Mouse (Mus musculus) urinary bladder, postnatal 36 days (tissue): Measurements from ENCODE around the gene Osbpl10.
"Not testable (repeated sequence)": the region's sequence is repeated elsewhere in the genome, so short reads cannot be mapped to it uniquely, and the experiment has no call there.

Source experiments
- DNase-seq, 2 experiments: peaks; one replicate each; pipeline ENCODE4 v3.0.0; 2022; ENCODE audit warnings: low spot score in 2 of 2, mixed read lengths in 1 of 2

Osbpl10 gene

GRCm38 (mm10) chr9:114978281-114979111, at the start of gene Osbpl10:
Osbpl10 (plus strand) TSS chr9:114978569.
- peak; percentile 35 to 77 for DNase-seq

GRCm38 (mm10) chr9:114930464-114931090, 47.8 kb upstream of the Osbpl10 start:
- peak; percentile 57 to 90 for DNase-seq

DNA sequence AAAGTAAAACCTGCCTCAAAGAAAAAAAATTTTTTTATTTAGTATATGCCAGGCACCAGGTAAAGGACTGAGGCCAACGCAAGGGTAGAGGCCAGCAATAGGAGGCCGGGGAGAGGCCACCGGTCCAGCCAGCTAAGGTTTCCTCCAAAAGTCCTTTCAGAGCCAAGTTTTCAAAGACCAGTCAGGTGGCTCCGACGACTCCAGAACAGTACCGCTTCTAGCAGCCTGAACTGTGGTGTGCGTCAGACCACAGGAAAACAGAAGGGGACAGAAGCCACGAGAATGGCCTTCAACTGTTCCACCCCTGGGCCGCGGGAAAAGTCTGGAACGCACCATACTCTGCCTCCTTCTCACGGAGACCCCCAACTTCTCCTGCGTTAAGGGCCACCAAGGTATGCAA, 45.8 kb upstream of the Osbpl10 start:
- no peak for DNase-seq

DNA sequence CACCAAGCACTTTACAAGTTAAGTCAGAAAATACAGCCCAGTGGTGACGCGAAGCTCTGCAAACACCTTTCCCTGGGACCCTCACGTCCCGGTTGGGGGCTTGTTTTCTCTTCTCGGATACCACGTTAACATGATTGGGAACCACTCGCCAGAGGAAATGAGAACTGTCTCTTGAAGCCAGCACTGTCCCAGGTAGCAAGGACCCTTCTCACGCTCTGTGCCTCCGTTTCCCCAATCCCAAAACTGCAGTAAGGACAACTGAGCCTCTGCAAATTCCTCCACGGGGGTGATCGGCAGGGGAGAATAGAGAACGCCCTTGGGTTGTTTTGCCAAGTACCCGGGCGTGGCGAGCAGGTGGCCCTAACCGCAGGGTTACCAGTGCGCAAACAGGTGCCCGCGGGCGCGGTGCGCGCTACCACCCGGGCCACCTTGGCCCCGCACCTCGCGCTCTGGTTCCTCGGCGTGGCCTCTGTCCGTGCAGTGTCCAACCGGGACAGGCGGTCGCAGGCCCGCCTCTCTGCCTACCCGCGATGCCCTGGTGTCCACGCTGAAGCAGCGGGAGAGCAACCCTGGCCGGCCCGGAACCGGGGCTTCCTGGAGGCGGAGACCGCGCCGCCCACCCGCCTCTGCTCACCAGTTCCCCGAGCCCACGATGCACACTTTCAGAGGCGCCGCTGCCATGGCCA, 45.2 kb upstream of the Osbpl10 start:
- no peak for DNase-seq

DNA sequence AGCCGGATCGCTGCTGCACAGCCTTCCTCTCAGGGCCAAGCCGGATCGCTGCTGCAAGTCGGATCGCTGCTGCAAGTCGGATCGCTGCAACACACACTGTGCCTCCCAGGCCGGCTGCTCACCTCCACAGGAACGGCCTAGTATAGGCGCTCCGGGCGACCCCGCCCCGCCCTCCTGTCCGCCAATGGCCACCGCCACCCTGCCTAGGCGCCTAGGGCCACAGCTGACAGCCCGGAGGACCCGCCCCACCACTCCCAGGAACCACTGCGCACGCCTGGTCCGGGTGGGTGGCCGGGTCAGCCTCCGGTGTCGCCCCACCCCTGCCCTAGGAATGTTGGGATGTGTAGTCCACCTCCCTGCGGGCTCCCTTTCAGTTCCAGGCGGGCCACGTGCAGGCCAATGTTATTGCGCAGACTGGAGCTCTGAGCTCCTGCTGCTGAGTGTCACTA, 44.6 kb upstream of the Osbpl10 start, which contains the start of gene Gpd1l:
Gpd1l (minus strand) TSS at position 265 of the 449 bp plus-strand sequence.
- peak; percentile 93 to 98 for DNase-seq

GRCm38 (mm10) chr9:114934231-114934630, 44.1 kb upstream of the Osbpl10 start:
- DNase-seq: no peak

DNA sequence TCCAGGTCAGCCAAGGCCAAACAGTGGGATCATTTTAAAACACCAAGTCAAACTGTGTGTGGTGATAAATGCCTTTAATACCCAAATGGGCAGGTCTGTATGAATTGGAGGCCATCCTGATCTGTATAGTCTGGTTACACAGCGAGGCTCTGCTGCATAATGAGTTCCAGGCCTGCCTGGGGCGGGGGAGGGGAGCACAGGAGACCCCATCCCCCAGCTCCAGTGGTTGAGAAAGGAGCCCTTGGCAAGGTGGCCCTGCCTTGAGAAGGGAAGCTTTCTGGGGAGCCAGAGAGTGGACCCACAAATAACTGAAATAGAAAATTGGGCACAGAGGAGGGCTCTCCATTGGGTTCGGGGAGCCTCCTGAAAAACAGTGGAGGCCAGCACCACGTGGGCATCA, 43.0 kb upstream of the Osbpl10 start:
- no peak for DNase-seq

- no peak for DNase-seq
These were observed 41.7 kb upstream of the Osbpl10 start for GRCm38 (mm10) chr9:114936687-114937086.

- no peak for DNase-seq
These were observed 33.7 kb upstream of the Osbpl10 start for GRCm38 (mm10) chr9:114944642-114945041.

DNA sequence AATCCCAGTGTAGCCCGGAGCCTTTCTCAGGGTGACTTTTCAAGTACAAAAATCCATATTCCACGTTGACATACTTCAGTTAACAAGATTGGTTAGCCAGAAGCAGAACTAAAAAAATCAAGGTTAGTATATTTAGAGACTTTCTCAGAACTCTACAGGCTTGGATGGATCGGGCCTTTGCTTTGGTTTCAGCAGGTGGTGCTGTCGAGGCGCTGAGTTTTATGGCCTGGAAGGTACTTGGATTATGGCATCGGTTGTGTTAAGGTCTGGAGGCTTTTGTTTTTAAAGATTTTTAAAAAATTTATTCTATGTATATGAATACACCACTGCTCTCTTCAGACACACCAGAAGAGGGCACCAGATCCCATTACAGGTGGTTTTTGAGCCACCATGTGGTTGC, 32.8 kb upstream of the Osbpl10 start:
- DNase-seq: no peak

DNA sequence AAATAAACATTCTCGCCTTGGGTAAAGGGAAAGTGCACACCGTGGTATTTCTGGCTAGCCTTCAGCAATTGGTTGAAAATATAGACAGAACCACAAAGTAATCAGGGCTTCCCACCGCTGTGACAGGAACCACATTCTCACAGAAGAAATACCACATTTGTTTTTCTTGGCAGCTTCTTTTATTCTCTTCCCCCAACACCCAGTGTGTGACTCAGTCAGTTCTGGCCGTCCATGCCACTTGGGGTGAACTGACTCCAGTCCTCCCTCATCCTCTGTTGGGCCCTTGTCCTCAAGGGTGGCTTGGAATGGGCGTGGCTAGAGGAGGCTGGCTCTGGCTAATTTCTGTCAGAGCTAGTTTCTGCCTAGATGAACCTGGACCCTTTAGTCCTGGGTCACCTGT, 30.0 kb upstream of the Osbpl10 start:
- DNase-seq: no peak

GRCm38 (mm10) chr9:114952866-114953265, 25.5 kb upstream of the Osbpl10 start:
- no peak for DNase-seq

- DNase-seq: no peak
These were observed 23.0 kb upstream of the Osbpl10 start for GRCm38 (mm10) chr9:114955340-114955739.

- no peak for DNase-seq
These were observed 21.4 kb upstream of the Osbpl10 start for GRCm38 (mm10) chr9:114956945-114957344.

GRCm38 (mm10) chr9:114960043-114960789, 18.2 kb upstream of the Osbpl10 start:
- no peak for DNase-seq

DNA sequence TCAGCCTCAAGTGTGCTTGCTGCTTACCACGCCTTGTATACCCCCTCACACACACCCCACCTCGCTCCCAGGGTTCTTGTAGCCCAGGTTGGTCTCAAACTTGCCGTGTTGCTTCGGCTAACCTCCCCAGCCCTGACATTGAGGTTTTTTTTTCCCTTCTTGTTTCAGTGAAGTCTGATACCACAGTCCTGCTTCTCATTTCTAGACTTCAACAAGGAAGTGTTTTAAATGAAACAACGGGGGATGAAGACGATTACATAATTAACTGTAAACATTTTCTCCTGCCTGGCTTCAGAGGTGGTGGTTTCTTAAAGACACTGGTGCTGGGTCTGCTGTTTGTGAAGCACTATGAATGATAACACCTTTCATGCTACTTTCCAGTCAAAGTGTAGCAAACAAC, 17.5 kb upstream of the Osbpl10 start:
- DNase-seq: no peak

GRCm38 (mm10) chr9:114964093-114964492, 14.3 kb upstream of the Osbpl10 start:
- no peak for DNase-seq

DNA sequence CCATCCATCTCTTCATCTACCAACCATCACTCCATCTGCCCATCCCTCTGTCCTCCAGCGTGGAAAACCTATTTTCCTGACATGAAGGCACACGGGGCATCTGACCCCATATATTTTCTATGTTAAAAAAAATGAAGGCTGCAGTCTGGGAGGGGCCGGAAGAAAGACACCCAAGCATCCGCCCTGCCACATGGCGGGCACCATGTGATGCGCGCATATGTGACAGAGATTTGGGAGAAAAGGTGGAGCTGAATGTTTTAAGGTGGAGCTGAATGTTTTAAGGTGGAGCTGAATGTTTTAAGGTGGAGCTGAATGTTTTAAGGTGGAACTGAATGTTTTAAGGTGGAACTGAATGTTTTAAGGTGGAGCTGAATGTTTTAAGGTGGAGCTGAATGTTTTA, 12.1 kb upstream of the Osbpl10 start:
- DNase-seq: not testable (repeated sequence)

GRCm38 (mm10) chr9:114977461-114978280, 698 bp upstream of the Osbpl10 start:
- no peak for DNase-seq

GRCm38 (mm10) chr9:114979969-114980368, 1.6 kb downstream of the Osbpl10 start:
- DNase-seq: no peak
